Mouse (Mus musculus) lung, embryonic 14.5 days (tissue): ENCODE measurements at regions not wholly inside any gene's neighbourhood (a gene's known extent, or its start where the extent isn't known, plus 50 kb on each side); places are given as distances from the start of the nearest gene placed in this dataset.

Experiments used
- ATAC-seq: fragments of 200-750 bp; cut with Nextera tagmentation; 2 replicates; pipeline ENCODE4 v1.8.0; 2017; ENCODE audit warnings: mild to moderate bottlenecking, moderate TSS enrichment, moderate library complexity; ENCODE audit not compliant: insufficient read depth
- DNase-seq: peaks from one replicate; pipeline ENCODE4 v3.0.0-alpha.2; 2015
- H3K27ac ChIP-seq: fragments of 300-500 bp; sonication (generic); 2 replicates; pipeline ENCODE4 v1.5.1; 2014; ENCODE audit warnings: low read depth, mild to moderate bottlenecking, moderate library complexity
- H3K27me3 ChIP-seq: fragments of 300-500 bp; sonication (generic); 2 replicates; pipeline ENCODE4 v1.6.1; 2014; ENCODE audit warnings: low read length, control low read depth; ENCODE audit not compliant: insufficient read depth
- H3K36me3 ChIP-seq: fragments of 300-500 bp; sonication (generic); 2 replicates; pipeline ENCODE4 v1.6.1; 2014; ENCODE audit warnings: control low read depth; ENCODE audit not compliant: insufficient read depth
- H3K4me1 ChIP-seq: fragments of 300-500 bp; sonication (generic); 2 replicates; pipeline ENCODE4 v1.6.1; 2014; ENCODE audit warnings: antibody characterized with exemption, control low read depth; ENCODE audit not compliant: insufficient read depth
- H3K4me2 ChIP-seq: fragments of 300-500 bp; sonication (generic); 2 replicates; pipeline ENCODE4 v1.6.1; 2014; ENCODE audit warnings: mild to moderate bottlenecking
- H3K4me3 ChIP-seq: fragments of 300-500 bp; sonication (generic); 2 replicates; pipeline ENCODE4 v1.5.1; 2014; ENCODE audit warnings: low read depth, low read length
- H3K9ac ChIP-seq: fragments of 300-500 bp; sonication (generic); 2 replicates; pipeline ENCODE4 v1.6.1; 2014
- H3K9me3 ChIP-seq: fragments of 300-500 bp; sonication (generic); 2 replicates; pipeline ENCODE4 v1.6.1; 2016; ENCODE audit warnings: low read depth, low read length, control low read depth
- CTCF ChIP-seq: IDR thresholded peaks from 2 replicates; pipeline ENCODE4 v1.5.1; 2016; ENCODE audit warnings: antibody characterized with exemption, low read depth
- WGBS: fragments of 180-500 bp; shearing (Covaris S2); extraction: QIAGEN DNeasy Blood & Tissue Kit; methylation state at CpG from one replicate; pipeline ENCODE4 v1.1.7; 2014; 5-methylcytosine and 5-hydroxymethylcytosine counted together

- Histone ChIP-seq H3K36me3 (no peaks in the 10 kb centered on the region), H3K27me3 (no peaks in the 10 kb centered on the region), H3K4me3 (no peak overlapping the region), H3K9ac (no peak overlapping the region), H3K4me2 (no peak overlapping the region), H3K4me1 (no peaks in the 10 kb centered on the region), H3K27ac (no peak overlapping the region), H3K9me3 (no peaks in the 10 kb centered on the region)
- DNase-seq (no peak), ATAC-seq (no peak)
- no peak for TF ChIP-seq CTCF
- 73% methylated on average over 6 of the region's 6 CpGs for WGBS
Observed at GRCm38 (mm10) chr5:111829891-111830290, 96.2 kb downstream of the Gm26897 start.

- H3K36me3 ChIP-seq = no peaks in the 10 kb centered on the region
- no peak overlapping the region for H3K27ac ChIP-seq
- DNase-seq (no peak), ATAC-seq (no peak)
- no peak for TF ChIP-seq CTCF
- H3K27me3 ChIP-seq = no peaks in the 10 kb centered on the region
- H3K4me2 ChIP-seq = peak overlapping the region; percentile 19; the same call in 1 of the 2 replicates
- no peak overlapping the region for H3K4me3 ChIP-seq
- WGBS = 38% methylated on average over 17 of the region's 17 CpGs
- H3K9ac ChIP-seq = no peak overlapping the region
- no peaks in the 10 kb centered on the region for H3K4me1 ChIP-seq
- no peaks in the 10 kb centered on the region for H3K9me3 ChIP-seq
Observed at GRCm38 (mm10) chr5:111835737-111836667, 102.3 kb downstream of the Gm26897 start.

GRCm38 (mm10) chr5:111836668-111837234 is 103.0 kb downstream of the Gm26897 start:
- no peaks in the 10 kb centered on the region for H3K4me1 ChIP-seq
- DNase-seq = no peak
- no peak overlapping the region for H3K9ac ChIP-seq
- no peak for ATAC-seq
- no peak for TF ChIP-seq CTCF
- H3K27ac ChIP-seq = no peak overlapping the region
- H3K4me2 ChIP-seq = no peak overlapping the region
- no peaks in the 10 kb centered on the region for H3K27me3 ChIP-seq
- WGBS = 37% methylated on average over 14 of the region's 14 CpGs
- H3K4me3 ChIP-seq = no peak overlapping the region
- no peaks in the 10 kb centered on the region for H3K9me3 ChIP-seq
- no peaks in the 10 kb centered on the region for H3K36me3 ChIP-seq

- H3K4me3 ChIP-seq = no peak overlapping the region
- ATAC-seq (no peak), DNase-seq (peak; percentile 67)
- H3K4me2 ChIP-seq = peak overlapping the region; percentile 44
- 47% methylated on average over 17 of the region's 17 CpGs for WGBS
- H3K4me1 ChIP-seq = no peaks in the 10 kb centered on the region
- TF ChIP-seq CTCF = no peak
- H3K36me3 ChIP-seq = no peaks in the 10 kb centered on the region
- no peaks in the 10 kb centered on the region for H3K27me3 ChIP-seq
- H3K27ac ChIP-seq = no peak overlapping the region
- H3K9me3 ChIP-seq = no peaks in the 10 kb centered on the region
- 0 out of 2 replicates have a peak overlapping the region, but pooled peaks have one; percentile 23 for H3K9ac ChIP-seq
Observed at GRCm38 (mm10) chr5:111842461-111842860, 108.7 kb downstream of the Gm26897 start.

GRCm38 (mm10) chr5:111843622-111844239 is 110.0 kb downstream of the Gm26897 start:
- no peaks in the 10 kb centered on the region for H3K27me3 ChIP-seq
- no peaks in the 10 kb centered on the region for H3K36me3 ChIP-seq
- no peaks in the 10 kb centered on the region for H3K9me3 ChIP-seq
- ATAC-seq = no peak
- no peak for TF ChIP-seq CTCF
- H3K4me1 ChIP-seq = no peaks in the 10 kb centered on the region
- DNase-seq = no peak
- no peak overlapping the region for H3K9ac ChIP-seq
- no peak overlapping the region for H3K4me2 ChIP-seq
- H3K4me3 ChIP-seq = no peak overlapping the region
- 44% methylated on average over 17 of the region's 17 CpGs for WGBS
- H3K27ac ChIP-seq = no peak overlapping the region

GRCm38 (mm10) chr5:111844528-111844927 is 110.8 kb downstream of the Gm26897 start:
- no peaks in the 10 kb centered on the region for H3K9me3 ChIP-seq
- whole genome bisulfite sequencing = 49% methylated on average over 3 of the region's 3 CpGs
- no peaks in the 10 kb centered on the region for H3K36me3 ChIP-seq
- H3K9ac ChIP-seq = no peak overlapping the region
- DNase-seq = no peak
- no peak for TF ChIP-seq CTCF
- no peak overlapping the region for H3K4me3 ChIP-seq
- ATAC-seq = no peak
- no peak overlapping the region for H3K27ac ChIP-seq
- H3K4me2 ChIP-seq = no peak overlapping the region
- no peaks in the 10 kb centered on the region for H3K4me1 ChIP-seq
- H3K27me3 ChIP-seq = no peaks in the 10 kb centered on the region

GRCm38 (mm10) chr5:111848917-111849316 is 115.2 kb downstream of the Gm26897 start:
- no peaks in the 10 kb centered on the region for H3K4me1 ChIP-seq
- no peaks in the 10 kb centered on the region for H3K9me3 ChIP-seq
- DNase-seq (no peak), ATAC-seq (no peak)
- H3K4me3 ChIP-seq = no peak overlapping the region
- no peak overlapping the region for H3K4me2 ChIP-seq
- no peaks in the 10 kb centered on the region for H3K27me3 ChIP-seq
- WGBS = 72% methylated on average over 9 of the region's 10 CpGs
- H3K9ac ChIP-seq = no peak overlapping the region
- peak; percentile 42 for TF ChIP-seq CTCF
- H3K36me3 ChIP-seq = no peaks in the 10 kb centered on the region
- H3K27ac ChIP-seq = no peak overlapping the region
